Mouse (Mus musculus) lung, postnatal 10 days (tissue): ENCODE results near the gene Kcnq5.
"Not testable (repeated sequence)": the region's sequence is repeated elsewhere in the genome, so short reads cannot be mapped to it uniquely, and the experiment has no call there.

ENCODE experiments used
- DNase-seq: peaks from one replicate; pipeline ENCODE4 v3.0.0; 2021

Gene Kcnq5

GRCm38 (mm10) chr1:21622039-21622438 lies 339.7 kb downstream of the Kcnq5 start:
- no peak for DNase-seq

GRCm38 (mm10) chr1:21618712-21619111 lies 343.0 kb downstream of the Kcnq5 start:
- DNase-seq: no peak

DNA sequence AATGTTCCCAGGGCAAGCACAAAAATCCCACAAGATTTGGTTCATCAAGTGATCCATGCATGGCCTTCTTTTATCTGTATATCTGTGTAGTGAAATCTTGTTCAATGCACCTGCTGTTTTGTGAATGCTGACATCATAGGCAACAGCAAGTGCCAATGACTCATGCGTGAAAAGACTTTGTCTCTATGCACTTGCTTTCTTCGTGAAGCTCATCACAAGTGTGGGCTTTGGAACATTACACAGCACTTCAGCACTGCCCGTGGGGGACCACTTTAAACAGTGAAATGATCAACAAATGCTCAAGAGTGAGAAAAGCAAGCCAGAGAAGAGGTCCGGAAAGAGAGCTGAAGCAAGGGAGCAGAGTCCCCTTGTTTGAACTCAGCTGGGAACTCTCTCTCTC lies 345.1 kb downstream of the Kcnq5 start:
- no peak for DNase-seq

DNA sequence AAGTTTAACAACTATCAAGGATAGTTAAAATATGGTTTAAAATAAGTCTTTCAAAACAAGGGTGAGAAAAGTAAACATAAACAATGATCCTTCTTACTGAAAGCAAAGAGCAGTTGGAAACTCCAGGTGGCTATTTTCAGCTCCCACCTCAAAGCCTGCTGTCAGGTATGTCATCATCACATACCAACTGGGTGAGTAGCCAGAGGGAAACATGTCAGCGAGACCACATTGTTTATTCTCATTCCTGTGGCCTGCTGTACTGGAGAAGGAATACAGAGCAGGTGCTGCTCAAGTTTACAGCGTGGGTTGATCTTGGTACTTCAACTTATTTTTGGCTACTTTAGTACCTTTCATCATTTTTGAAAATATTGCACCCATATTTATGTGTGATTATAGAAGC lies 347.8 kb downstream of the Kcnq5 start:
- DNase-seq: peak; percentile 28

DNA sequence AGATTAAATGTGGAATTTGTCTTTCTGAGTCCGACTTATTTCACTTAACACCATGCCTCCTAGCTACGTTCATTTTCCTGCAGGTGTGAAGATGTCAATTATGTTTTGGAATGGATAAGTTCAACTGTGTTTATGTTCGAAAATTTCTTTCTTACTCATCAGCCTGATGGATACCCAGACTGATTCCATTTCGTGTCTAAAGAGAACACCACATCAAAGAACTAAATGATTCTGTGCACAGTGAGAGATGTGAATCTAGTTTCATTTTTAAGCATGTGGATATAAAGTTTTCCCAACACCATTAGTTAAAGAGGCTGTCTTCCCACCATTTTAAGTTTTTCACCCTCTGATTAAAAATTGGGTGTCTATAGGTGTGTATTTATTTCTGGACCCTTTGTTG lies 357.7 kb downstream of the Kcnq5 start:
- no peak for DNase-seq

- DNase-seq: no peak
These were observed 359.2 kb downstream of the Kcnq5 start for GRCm38 (mm10) chr1:21602567-21602966.

DNA sequence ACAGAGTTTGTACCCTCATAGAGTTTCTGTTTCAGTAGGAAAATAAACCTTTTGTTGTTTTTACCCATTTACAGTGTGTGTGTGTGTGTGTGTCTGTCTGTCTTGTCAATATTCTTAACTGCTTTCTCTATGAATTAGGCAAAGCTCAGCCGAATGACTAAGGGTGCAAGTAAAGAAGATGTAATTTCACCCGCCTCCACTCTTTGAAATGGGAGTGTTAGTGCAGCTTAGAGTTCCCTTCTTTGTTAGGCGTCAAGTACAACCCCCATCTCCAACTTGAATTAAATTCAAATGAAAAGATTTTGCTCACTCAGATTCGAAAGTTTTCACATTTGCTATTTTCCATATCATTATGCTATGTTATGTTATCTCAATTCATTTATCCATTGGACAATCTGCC lies 361.1 kb downstream of the Kcnq5 start:
- no peak for DNase-seq

DNA sequence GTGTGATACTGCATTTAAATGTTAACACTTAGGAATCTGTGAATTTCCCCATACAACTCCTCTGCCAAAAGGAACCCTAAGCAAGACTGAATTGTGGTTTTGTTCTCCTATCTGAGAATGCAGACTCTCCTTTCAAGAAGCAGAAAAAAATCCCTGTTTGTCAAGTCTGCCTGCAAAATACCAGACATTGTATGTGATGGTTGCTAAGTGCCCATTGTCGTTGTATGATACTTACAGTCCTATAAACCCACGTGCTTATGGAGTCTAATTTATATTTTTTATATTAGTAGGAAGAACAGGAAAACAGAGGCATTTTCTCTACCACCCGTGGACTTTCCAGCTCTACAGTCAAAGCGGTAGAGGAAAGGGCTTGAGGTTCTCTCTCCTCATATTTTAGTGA lies 367.9 kb downstream of the Kcnq5 start:
- no peak for DNase-seq

DNA sequence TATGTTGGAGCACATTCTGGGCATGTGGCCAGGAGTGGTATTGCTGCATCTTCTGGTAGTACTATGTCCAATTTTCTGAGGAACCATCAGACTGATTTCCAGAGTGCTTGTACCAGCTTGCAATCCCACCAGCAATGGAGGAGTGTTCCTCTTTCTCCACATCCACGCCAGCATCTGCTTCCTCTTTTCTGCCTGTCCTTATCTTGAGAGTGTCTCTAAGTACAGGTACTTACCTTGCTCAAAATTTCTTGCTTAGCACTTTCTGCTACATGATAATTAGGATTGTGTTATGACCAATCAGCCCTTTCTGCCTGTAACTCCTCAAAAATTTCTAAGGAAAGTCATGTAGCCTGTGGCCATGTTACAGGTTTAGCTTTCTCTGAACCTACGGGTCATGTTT lies 394.3 kb downstream of the Kcnq5 start:
- not testable (repeated sequence) for DNase-seq

GRCm38 (mm10) chr1:21554630-21555029 lies 407.1 kb downstream of the Kcnq5 start:
- DNase-seq: no peak

DNA sequence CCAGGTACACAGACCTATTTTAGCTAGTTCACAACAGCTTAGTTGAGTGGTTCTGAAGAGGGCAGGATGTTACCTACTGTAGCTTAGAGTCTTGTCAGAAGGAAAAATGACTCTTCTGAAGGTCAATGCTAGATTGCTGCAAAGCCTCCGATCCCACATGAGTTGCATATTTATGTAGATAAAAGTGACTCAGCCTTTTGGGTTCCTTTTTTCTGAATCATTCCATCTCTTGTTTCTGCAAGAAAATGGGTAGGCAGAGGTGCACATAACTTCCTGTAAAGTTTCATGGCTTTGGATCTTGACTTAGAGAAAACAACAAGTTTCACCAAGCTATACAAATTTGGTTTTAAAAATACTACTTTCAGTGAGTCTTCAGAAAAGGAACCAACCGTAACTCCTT lies 409.0 kb downstream of the Kcnq5 start:
- no peak for DNase-seq

DNA sequence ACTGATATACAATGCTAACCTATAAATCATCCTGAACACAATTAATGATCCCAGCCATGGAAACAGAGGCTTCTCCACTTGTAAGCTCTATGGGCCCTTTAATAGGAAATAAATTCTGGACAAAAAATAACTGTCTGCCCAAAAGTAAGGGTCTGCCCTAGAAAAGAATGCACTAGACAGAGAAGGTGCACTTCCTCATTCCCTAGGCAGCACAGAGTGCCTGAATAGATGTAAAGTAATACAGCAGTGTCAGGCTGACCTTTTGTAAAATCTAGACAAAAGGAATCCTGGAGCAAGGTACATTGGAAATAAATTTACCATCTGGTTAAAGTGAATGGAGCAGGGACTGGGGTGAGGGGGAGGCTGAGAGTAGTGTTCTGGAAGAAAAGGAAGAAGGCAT lies 417.8 kb downstream of the Kcnq5 start:
- no peak for DNase-seq

DNA sequence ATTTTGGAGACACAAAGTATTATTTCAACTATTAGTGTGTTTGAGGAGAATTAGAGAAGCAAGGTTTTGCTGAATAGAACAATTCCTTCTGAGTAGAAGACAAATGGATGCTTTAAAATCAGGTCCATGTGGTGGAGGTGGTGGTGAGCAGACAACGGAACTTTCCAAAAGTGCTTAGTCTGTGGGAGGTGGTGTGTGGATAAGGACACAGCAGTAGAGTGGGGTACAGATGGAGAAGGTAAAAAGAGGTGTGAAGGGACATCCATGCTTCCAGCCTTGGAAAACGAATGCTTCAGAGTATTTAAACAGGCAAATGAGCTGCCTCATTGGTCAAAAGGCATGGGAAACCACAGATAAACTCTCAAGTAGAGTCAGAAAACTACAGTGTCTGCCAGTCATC lies 422.3 kb downstream of the Kcnq5 start:
- no peak for DNase-seq

DNA sequence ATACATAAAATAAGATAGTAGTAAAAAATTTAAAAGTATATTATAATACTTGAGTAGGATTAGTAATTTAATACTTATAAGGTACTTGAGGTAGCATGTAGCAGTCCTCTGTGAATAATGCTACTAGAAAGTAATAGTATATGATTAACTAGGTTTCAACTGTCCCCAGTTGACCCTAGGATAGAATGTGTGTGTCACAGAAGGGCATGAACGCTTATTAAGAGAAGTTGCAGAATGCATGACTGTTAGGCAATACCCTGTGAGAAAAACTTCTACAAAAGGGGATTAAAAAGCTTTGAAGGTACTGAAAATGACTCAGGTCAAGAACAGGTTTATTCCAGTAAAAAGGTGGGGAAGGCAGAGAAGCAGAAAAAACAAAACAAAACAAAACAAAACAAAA lies 430.9 kb downstream of the Kcnq5 start:
- no peak for DNase-seq

- no peak for DNase-seq
These were observed 439.7 kb downstream of the Kcnq5 start for GRCm38 (mm10) chr1:21521995-21522394.

DNA sequence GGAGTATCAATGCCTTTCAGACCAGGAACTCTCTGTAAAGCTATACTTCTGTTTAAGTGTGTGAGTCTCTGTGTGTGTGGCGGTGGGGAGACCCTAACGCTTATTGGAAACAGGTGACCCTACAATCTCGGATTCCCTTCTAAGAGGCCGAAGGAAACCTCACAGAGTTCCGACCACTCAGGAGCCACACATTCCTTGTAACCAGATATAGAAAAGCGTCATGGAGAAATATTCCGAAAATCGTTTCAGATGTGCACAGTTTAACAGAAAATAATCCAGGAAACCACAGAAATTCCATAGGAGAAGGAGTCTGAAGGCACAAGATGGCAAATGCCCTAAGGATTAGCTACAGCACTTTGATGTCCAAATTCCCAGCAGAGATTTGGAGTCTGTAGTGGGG lies 440.3 kb downstream of the Kcnq5 start:
- no peak for DNase-seq

DNA sequence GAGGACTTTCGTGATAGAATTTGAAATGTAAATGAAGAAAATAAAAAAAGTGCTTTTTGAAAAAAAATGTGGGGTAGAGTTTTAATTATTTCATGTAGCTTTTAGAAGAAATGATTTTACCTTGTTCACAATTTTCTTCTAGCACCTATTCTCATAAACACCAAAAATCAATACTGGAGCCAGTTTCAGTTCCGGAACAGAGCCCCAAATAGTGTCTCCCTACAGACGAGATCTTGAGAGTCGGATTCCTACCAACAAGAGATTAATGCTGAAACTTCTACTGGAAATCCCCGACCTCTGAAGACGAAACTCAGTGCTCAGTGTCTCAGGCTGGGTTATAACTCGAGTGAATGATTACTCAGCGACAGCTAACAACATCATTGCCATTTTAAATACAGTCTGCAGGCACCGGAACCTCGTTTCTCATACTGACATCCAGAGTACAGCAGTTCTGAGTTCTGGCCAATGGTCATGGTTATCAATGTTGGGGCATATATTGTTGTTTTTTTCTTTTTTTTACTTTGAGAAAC lies 441.6 kb downstream of the Kcnq5 start:
- DNase-seq: no peak

DNA sequence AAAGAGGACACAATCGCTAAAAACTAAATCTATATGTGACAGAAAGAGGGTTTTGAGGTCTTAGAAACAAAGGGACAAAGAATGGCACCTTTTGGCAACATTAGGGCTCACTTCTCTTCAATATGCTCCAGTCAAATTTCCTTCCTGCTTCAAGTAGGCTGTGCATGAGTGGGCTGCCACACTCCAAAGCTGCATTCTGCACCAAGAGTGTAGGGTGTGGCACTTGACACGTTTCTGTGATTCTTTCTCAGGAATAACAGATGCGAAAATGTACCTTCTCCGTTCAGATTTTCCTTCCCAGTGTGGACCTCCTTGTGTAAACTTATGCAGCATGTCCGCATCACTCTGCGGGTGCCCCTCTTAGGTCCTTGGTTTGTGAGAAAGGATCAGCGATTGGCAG lies 455.1 kb downstream of the Kcnq5 start:
- no peak for DNase-seq

DNA sequence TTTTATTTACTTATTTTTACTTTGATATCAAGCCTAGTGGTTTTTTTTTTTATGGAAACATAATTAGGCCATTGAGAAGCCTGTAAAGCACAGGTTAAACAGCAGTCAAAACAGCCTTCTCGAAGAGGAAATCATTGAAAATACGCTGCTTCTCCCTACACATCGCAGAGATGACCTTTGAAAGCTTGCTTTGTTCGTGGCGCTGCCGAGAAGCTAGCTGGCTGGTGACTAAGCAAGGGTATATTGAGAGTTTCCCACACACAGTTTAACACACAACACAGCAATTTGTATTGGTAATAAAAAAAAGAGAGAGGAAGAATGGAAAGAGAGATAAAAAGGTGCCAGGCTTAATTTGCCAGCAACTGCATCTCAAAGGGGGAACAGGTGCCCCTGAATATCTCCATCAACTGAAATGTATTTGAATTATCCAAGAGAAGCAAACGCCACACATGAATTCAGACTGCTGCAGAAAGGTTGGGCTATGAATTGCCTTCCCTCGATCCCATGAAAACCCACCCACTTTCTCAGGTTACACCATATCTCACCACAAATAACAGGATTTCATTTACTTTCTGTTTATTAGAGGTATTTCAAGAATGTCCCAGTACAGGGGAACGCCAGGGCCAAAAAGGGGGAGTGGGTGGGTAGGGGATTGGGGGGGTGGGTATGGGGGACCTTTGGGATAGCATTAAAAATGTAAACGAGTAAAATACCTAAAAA lies 461.8 kb downstream of the Kcnq5 start:
- DNase-seq: no peak

- no peak for DNase-seq
These were observed 465.4 kb downstream of the Kcnq5 start for GRCm38 (mm10) chr1:21496307-21496706.

- DNase-seq: no peak
These were observed 473.1 kb downstream of the Kcnq5 start for GRCm38 (mm10) chr1:21488645-21489044.

GRCm38 (mm10) chr1:21486266-21486665 lies 475.5 kb downstream of the Kcnq5 start:
- DNase-seq: no peak

DNA sequence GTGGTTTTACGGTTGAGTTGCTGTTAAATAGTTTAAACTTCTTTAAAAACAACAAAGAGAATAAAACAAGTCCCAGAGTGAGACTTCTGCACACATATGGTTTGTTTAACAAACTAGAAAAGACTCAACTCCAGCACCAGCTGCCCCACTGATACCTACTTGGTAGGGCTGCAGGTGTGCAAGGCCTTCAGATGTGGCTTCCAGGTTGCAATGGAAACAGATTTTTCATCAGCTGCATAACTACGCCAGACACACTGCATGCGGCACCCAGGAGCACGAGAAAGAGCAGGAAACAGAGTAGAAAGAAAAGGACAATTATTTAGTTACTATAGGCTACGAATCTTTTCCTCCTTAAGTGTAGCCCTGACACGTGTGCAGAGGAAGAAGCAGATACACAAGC lies 492.4 kb downstream of the Kcnq5 start:
- DNase-seq: no peak

DNA sequence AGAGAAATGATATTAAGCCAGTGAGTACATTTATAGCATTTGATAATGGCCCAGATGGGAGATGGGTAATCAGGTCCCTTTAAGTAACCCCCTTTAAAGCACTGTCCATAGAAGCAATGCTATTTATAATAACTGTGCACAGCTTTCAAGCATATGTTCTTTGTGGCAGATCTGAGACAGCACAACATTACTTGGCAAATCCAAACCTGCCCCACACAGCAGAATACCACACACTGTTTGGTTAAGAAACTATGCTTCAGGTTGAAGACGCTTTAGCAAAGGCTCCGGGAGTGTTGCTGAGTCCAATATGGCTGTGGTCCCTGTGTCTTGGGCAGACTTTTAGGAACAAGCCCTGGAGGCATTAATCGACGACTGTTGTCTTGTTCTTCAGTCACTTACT lies 495.3 kb downstream of the Kcnq5 start:
- DNase-seq: no peak
